Mouse (Mus musculus) ES-E14 (cell line): Measurements from ENCODE around the gene 2310022A10Rik. TPM values are rescaled to one million over a fixed set of nuclear protein-coding genes. Genes with fewer than 3 reads are reported as not detected.

Source experiments
- DNase-seq: peaks from one replicate; pipeline ENCODE4 v3.0.0-alpha.2; 2013; ENCODE audit warnings: low read depth, low spot score
- H3K27ac ChIP-seq: 2 replicates; pipeline ENCODE4 v1.5.1; 2012; ENCODE audit warnings: low read depth, mild to moderate bottlenecking, low read length, moderate library complexity, mixed read lengths; ENCODE audit not compliant: poor library complexity, insufficient read depth, severe bottlenecking
- H3K36me3 ChIP-seq: 2 replicates; pipeline ENCODE4 v1.6.1; 2012; ENCODE audit warnings: mild to moderate bottlenecking, low read length, moderate library complexity, mixed read lengths; ENCODE audit not compliant: control insufficient read depth, poor library complexity, insufficient read depth, severe bottlenecking
- H3K4me1 ChIP-seq, 2 experiments: fragments of 150-350 bp in 1 of 2; sonication (generic) in 1 of 2; 2 replicates each; pipeline ENCODE4 v1.6.1; 2012; ENCODE audit warnings: low read length in 2 of 2, mild to moderate bottlenecking in 1 of 2, mixed read lengths in 1 of 2; ENCODE audit not compliant: control insufficient read depth in 2 of 2, insufficient read depth in 2 of 2, poor library complexity in 1 of 2
- H3K4me3 ChIP-seq, 2 experiments: fragments of 150-350 bp in 1 of 2; sonication (generic) in 1 of 2; 2 replicates each; pipeline ENCODE4 v1.5.1; 2012; ENCODE audit warnings: low read length in 2 of 2, low read depth in 1 of 2, mild to moderate bottlenecking in 1 of 2, mixed read lengths in 1 of 2; ENCODE audit not compliant: insufficient read depth in 1 of 2, poor library complexity in 1 of 2, severe bottlenecking in 1 of 2
- H3K9ac ChIP-seq: 2 replicates; pipeline ENCODE4 v1.6.1; 2012; ENCODE audit warnings: low read depth, mild to moderate bottlenecking, low read length, mixed read lengths; ENCODE audit not compliant: poor library complexity, insufficient read depth, severe bottlenecking
- H3K9me3 ChIP-seq: fragments of 150-350 bp; sonication (generic); 2 replicates; pipeline ENCODE4 v1.6.1; 2012; ENCODE audit warnings: low read depth, mild to moderate bottlenecking, low read length; ENCODE audit not compliant: control insufficient read depth, insufficient read depth
- CHD2 ChIP-seq: IDR thresholded peaks from 2 replicates; pipeline ENCODE4 v1.6.1; 2014; ENCODE audit warnings: mild to moderate bottlenecking, low read depth, low read length, inconsistent platforms
- HCFC1 ChIP-seq: IDR thresholded peaks from 2 replicates; pipeline ENCODE4 v1.6.1; 2012; ENCODE audit warnings: low read length, inconsistent platforms, borderline replicate concordance; ENCODE audit not compliant: insufficient read depth
- MAFK ChIP-seq: IDR thresholded peaks from 2 replicates; pipeline ENCODE4 v1.6.1; 2014; ENCODE audit warnings: mild to moderate bottlenecking, low read depth, low read length, inconsistent platforms; ENCODE audit not compliant: insufficient read depth
- ZC3H11A ChIP-seq: IDR thresholded peaks from 2 replicates; pipeline ENCODE4 v1.6.1; 2012; ENCODE audit warnings: low read depth, mild to moderate bottlenecking, inconsistent platforms, low read length, borderline replicate concordance
- ZNF384 ChIP-seq: IDR thresholded peaks from 2 replicates; pipeline ENCODE4 v1.6.1; 2012; ENCODE audit warnings: low read depth, low read length, inconsistent platforms
- in situ Hi-C, 2 experiments: fragments of 600-800 bp; cut with MboI; formaldehyde crosslinking; loops; one replicate each; pipeline ENCODE4 v1.15.1; 2025; ENCODE audit warnings: low sequenced_read_pairs in 2 of 2, inconsistent platforms in 1 of 2; ENCODE audit not compliant: unreplicated experiment in 2 of 2
- total RNA-seq: library from RNA; depleted of rRNA; stranded (reverse); fragments of 300-350 nt; gene quantifications from 2 replicates; pipeline ENCODE4 v1.2.3, GENCODE M21; 2012

2310022A10Rik gene
- total RNA-seq, 1 experiment = 15.9 TPM

- TF ChIP-seq CHD2 (no peak), HCFC1 (no peak), ZNF384 (no peak), MAFK (no peak), ZC3H11A (no peak)
- peak within 1 kb of the TSS; percentile 35; the same call in 1 of the 2 replicates for H3K27ac ChIP-seq
- no peaks in the 10 kb centered on the region; the same call in 1 of the 2 replicates for H3K36me3 ChIP-seq
- H3K4me3 ChIP-seq = no peak within 1 kb of the TSS
- in situ Hi-C loops = no loop called here
- no peak for DNase-seq
- no peaks in the 10 kb centered on the region for H3K9me3 ChIP-seq
- no peak within 1 kb of the TSS for H3K9ac ChIP-seq
- peaks cover 9 to 28% of the 10 kb centered on the region in 2 experiments; a peak in 3 of 4 replicates for H3K4me1 ChIP-seq
Observed at GRCm38 (mm10) chr7:27522967-27523366, 30.1 kb upstream of the 2310022A10Rik start, which contains the start of gene Hipk4. TSS of gene Hipk4 (plus strand) at chr7:27523267.

GRCm38 (mm10) chr7:27523805-27524204 lies 29.2 kb upstream of the 2310022A10Rik start:
- TF ChIP-seq CHD2 = no peak
- no peak for TF ChIP-seq MAFK
- no peaks in the 10 kb centered on the region; the same call in 1 of the 2 replicates for H3K36me3 ChIP-seq
- no peaks in the 10 kb centered on the region for H3K9me3 ChIP-seq
- no peak overlapping the region for H3K4me3 ChIP-seq
- in situ Hi-C loops = no loop called here
- no peak for DNase-seq
- H3K4me1 ChIP-seq = peaks cover 9 to 28% of the 10 kb centered on the region in 2 experiments; a peak in 3 of 4 replicates
- H3K9ac ChIP-seq = no peak overlapping the region
- no peak overlapping the region for H3K27ac ChIP-seq

GRCm38 (mm10) chr7:27526039-27526827 lies 26.8 kb upstream of the 2310022A10Rik start:
- Histone ChIP-seq H3K4me3 (no peak overlapping the region), H3K4me1 (peaks cover 5 to 26% of the 10 kb centered on the region in 2 experiments; a peak in 3 of 4 replicates), H3K9me3 (no peaks in the 10 kb centered on the region), H3K27ac (no peak overlapping the region), H3K36me3 (peaks cover 3% of the 10 kb centered on the region; the same call in 1 of the 2 replicates), H3K9ac (no peak overlapping the region)
- in situ Hi-C loops = no loop called here
- TF ChIP-seq HCFC1 = no peak
- TF ChIP-seq ZC3H11A = no peak
- TF ChIP-seq CHD2 = no peak
- no peak for TF ChIP-seq MAFK
- no peak for TF ChIP-seq ZNF384
- DNase-seq = peak; percentile 70

- TF ChIP-seq HCFC1 = no peak
- no peak for TF ChIP-seq MAFK
- no peak for TF ChIP-seq ZC3H11A
- TF ChIP-seq ZNF384 = no peak
- TF ChIP-seq CHD2 = no peak
- H3K4me3 ChIP-seq = peak overlapping the region in 1 of 2 experiments; percentile 54; a peak in 2 of 4 replicates
- no peak for DNase-seq
- H3K27ac ChIP-seq = no peak overlapping the region
- peaks cover 17% of the 10 kb centered on the region; the same call in 1 of the 2 replicates for H3K36me3 ChIP-seq
- H3K9me3 ChIP-seq = no peaks in the 10 kb centered on the region
- peaks cover 3 to 18% of the 10 kb centered on the region in 2 experiments; a peak in 2 of 4 replicates for H3K4me1 ChIP-seq
- in situ Hi-C loops = no loop called here
- H3K9ac ChIP-seq = peak overlapping the region; percentile 34; the same call in 1 of the 2 replicates
Observed at GRCm38 (mm10) chr7:27529070-27529469, 24.0 kb upstream of the 2310022A10Rik start.
